Mouse (Mus musculus) lung, adult 2 months (tissue): ENCODE results near the gene Slc16a1.
"Not testable (repeated sequence)": the region's sequence is repeated elsewhere in the genome, so short reads cannot be mapped to it uniquely, and the experiment has no call there.

Experiments
- CTCF ChIP-seq: fragments of 200-500 bp; IDR thresholded peaks from 2 replicates; pipeline ENCODE4 v1.5.1; 2011; ENCODE audit warnings: mild to moderate bottlenecking, low read length, control low read depth; ENCODE audit not compliant: insufficient read depth
- POLR2A ChIP-seq: fragments of 200-500 bp; IDR thresholded peaks from 2 replicates; pipeline ENCODE4 v1.6.1; 2011; ENCODE audit warnings: low read depth, mild to moderate bottlenecking, control low read depth, low read length, borderline replicate concordance; ENCODE audit errors: extremely low read depth

- TF ChIP-seq CTCF, POLR2A: not testable (repeated sequence)
Measured at GRCm38 (mm10) chr3:104670183-104671020, 31.9 kb downstream of the Slc16a1 start.
